Mouse (Mus musculus) left cerebral cortex, adult 2 months (tissue): ENCODE results near the gene Scamp5. TPM values are rescaled to one million over a fixed set of nuclear protein-coding genes. Genes with fewer than 3 reads are reported as not detected.

Experiments used
- DNase-seq, 2 experiments: peaks; one replicate each; pipeline ENCODE4 v3.0.0; 2021 to 2022; ENCODE audit warnings: low spot score in 2 of 2, mixed read lengths in 1 of 2; ENCODE audit errors: extremely low spot score in 1 of 2
- H3K27ac ChIP-seq: fragments of 200-600 bp; 2 replicates; pipeline ENCODE4 v1.8.1; 2022
- H3K4me3 ChIP-seq: fragments of 200-600 bp; 2 replicates; pipeline ENCODE4 v1.8.1; 2022
- CTCF ChIP-seq: fragments of 200-600 bp; IDR thresholded peaks from 2 replicates; pipeline ENCODE4 v1.8.1; 2022; ENCODE audit warnings: antibody characterized with exemption, mild to moderate bottlenecking, moderate library complexity
- intact Hi-C: fragments of 180-260 bp; cut with DNase I; formaldehyde crosslinking; loops from one replicate; pipeline ENCODE4 v1.15.1; 2025
- total RNA-seq, 2 experiments: library from RNA; stranded (reverse); gene quantifications; 2 replicates each; pipeline ENCODE4 v1.2.3; 2021

Gene Scamp5
- total RNA-seq, 2 experiments from 2014 or later, result 379 TPM

DNA sequence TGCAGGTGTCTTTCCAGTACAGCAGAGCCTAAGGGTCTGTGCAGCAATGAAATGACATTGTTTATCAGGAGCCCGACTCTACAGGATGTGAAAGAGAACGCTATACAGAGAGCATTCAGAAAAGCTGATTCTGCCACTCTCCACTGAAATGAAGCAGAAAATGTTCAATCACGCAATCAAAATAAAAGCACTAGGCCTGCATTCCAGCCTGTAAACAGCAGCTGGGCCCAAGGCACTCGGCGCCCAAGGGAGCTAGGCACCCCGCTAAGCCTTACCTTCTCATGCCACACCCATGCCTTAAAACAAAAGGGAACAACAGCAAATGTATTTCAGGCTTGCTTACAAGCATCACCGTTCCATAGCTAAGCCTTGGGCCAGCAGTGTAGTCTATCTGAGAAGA, 30.7 kb upstream of the Scamp5 start:
- TF ChIP-seq CTCF, result no peak
- intact Hi-C loops, result no loop called here
- H3K4me3 ChIP-seq, result no peak overlapping the region
- H3K27ac ChIP-seq, result no peak overlapping the region
- DNase-seq, result no peak

DNA sequence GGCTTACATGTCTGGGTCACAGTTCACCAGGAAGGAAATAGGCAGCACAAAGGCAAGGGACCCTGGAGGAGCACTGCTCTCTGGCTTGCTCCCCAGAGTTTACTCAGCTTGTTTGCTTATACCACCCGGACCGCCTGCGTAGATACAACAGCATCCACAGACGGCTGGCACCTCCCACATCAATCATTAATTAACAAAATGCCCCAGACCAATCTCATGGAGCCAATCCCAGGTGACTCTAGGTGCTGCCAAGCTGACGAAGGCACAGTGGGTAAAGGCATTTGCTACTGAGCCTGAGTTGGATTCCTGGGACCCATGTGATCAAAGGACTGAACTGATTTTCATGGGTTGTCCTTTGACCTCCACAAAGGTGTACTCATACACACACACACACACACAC, 29.4 kb upstream of the Scamp5 start:
- no peak overlapping the region for H3K4me3 ChIP-seq
- H3K27ac ChIP-seq, result no peak overlapping the region
- no peak for TF ChIP-seq CTCF
- intact Hi-C loops, result no loop called here
- DNase-seq, result no peak

DNA sequence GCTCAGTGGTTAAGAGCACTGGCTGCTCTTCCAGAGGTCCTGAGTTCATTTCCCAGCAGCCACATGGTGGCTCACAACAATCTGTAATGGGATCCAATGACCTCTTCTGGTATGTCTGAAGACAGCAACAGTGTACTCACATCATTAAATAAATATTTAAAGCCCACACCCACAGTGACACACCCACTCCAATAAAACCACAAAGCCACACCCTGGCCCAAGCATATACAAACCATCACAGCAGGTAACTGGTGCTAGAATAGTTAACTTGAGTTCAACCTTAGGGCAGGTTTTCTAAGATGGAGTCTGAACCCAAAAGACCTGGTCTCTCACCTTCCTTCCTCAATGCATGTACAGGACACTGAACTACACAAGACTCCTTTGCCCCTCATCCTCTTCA, 27.1 kb upstream of the Scamp5 start:
- no peak for TF ChIP-seq CTCF
- no peak overlapping the region for H3K4me3 ChIP-seq
- intact Hi-C loops, result no loop called here
- H3K27ac ChIP-seq, result no peak overlapping the region
- no peak for DNase-seq

DNA sequence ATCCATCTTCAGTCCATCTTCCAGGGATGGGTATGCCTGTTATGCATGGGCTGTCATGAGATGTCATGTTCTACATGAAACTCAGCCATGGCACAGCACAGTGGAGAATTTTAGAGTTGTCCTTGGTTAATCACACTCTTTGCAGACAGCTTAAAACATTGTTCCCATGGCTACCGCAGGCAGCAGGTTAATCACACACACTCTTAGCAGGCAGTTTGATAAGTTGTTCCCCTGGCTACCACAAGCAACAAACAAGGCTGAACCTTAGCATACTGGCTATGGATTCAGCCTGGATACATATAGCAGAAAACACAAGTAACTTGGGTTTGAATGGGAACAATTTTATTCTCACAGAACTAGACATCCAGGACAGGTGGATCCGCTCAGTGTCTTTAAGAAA, 25.7 kb upstream of the Scamp5 start:
- Histone ChIP-seq H3K4me3 (no peak overlapping the region), H3K27ac (no peak overlapping the region)
- no peak for TF ChIP-seq CTCF
- no peak for DNase-seq
- intact Hi-C loops, result no loop called here

DNA sequence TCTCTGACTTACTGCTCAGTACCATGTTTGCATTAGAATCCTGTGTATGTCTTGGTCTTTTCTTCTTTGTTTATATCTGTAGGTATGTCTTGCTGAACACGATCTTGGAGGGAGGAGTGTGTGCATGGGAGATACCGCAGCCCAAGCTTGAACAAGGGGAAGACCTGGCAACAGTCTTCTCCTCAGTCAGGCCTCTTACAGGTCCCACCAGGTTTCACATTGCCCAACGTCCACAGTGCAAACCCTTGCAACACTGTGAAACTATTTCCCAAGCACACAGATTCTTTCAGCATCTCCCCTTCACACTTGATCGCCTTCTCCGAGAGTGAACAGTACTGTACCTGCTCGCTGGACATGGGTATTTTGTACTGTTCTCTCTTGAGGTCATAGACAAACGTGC, 19.9 kb upstream of the Scamp5 start:
- Histone ChIP-seq H3K27ac (no peak overlapping the region), H3K4me3 (no peak overlapping the region)
- DNase-seq, result no peak
- no peak for TF ChIP-seq CTCF
- intact Hi-C loops, result loop anchor here (2.0 kb wide), 1 partner anchor 15 kb away; no protein-coding TSS in a partner anchor

DNA sequence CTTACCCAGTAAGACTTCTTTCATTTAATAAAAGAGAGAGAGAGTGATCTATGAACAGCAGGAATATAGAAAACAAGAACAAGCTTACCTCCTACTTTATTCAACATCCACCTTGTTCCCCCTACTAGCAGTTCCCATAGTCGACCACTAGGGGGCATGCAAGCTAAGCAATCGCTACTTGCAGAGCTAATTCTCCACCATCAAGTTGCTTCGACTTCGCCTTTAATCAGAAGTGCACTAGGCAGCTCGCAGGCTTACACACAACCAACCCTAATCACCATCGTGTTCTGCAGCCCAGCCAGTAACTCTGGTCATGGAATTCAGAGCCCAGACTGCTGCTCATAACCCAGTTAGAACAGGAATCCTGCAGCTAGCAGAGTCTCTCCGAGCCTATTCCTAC, 17.9 kb upstream of the Scamp5 start:
- TF ChIP-seq CTCF, result peak; percentile 98
- peak; percentile 85 to 89 for DNase-seq
- H3K4me3 ChIP-seq, result no peak overlapping the region
- intact Hi-C loops, result loop anchor here (1.0 to 2.0 kb wide), 2 partner anchors 17 to 32 kb away; no protein-coding TSS in a partner anchor
- H3K27ac ChIP-seq, result no peak overlapping the region

DNA sequence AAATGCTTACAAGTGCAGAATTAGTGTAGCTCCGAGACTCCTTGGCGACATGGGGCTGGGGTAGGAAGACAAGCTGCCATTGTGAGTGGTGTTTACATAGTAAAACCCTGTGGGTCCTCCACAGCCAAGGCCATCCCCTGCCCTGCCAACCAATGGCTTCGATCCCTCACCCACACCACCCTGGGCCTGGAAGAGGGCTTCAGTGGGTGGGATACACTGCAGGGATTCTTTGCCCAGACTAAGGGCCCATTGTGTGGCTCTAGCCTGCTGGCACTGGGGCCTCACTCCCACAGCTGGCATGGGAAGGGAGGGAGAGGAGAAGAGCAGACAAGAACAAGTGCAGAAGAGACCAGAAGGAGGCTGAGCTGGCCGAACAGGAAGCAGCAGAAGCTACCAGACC, 1.1 kb upstream of the Scamp5 start:
- intact Hi-C loops, result loop anchor here (2.0 kb wide), 1 partner anchor 34 kb away; no protein-coding TSS in a partner anchor
- peak overlapping the region; percentile 55 for H3K4me3 ChIP-seq
- H3K27ac ChIP-seq, result peak overlapping the region; percentile 99
- no peak for TF ChIP-seq CTCF
- DNase-seq, result peak; percentile 17 to 47

DNA sequence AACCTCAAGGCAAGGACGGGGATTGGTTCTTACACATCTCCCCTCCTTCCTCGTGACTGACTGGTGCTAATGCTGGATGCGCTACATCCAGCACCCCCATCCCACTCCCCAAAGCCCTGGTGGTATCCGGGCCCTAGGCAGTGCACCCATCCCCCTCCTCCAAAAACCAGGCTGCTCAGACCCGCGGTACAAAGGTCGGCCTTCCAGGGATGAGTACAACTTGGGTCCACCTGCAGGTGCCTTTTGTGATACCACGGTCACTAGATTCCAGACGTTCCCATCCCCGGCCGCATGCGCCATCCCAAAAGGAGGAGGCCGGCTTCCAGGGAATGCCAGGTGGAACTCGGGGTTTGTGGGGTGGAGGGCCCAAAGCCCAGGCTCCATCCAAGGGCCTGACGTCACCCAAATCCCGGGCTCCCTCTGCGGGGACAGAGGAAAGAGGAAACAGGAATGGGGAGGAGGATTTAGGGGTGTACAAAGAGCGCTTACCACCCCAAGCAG, 539 bp downstream of the Scamp5 start:
- H3K4me3 ChIP-seq, result peak overlapping the region; percentile 55
- intact Hi-C loops, result no loop called here
- TF ChIP-seq CTCF, result no peak
- peak overlapping the region; percentile 99 for H3K27ac ChIP-seq
- DNase-seq, result peak; percentile 52 to 59

DNA sequence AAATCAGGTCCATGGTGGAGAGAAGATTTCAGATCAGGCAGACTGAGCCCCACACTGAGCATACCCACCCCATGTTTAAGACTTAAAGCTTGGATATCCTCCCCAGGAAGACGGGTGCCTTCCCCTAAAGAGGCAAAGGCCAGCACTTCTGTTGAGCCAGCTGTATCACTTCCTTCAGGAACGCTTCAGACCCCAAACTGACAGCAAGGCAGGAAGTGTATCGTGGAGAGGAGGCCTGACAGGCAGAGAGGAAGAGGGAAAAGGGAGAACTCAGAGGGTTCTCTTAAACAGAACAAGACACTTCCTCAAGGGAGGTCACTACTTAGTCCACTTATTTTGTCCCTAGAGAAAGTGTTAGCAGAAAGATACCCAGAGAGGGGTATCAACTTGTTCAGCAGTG, 1.8 kb downstream of the Scamp5 start:
- Histone ChIP-seq H3K4me3 (peak overlapping the region; percentile 55), H3K27ac (no peak overlapping the region; the same call in 1 of the 2 replicates)
- DNase-seq, result no peak
- intact Hi-C loops, result no loop called here
- no peak for TF ChIP-seq CTCF

DNA sequence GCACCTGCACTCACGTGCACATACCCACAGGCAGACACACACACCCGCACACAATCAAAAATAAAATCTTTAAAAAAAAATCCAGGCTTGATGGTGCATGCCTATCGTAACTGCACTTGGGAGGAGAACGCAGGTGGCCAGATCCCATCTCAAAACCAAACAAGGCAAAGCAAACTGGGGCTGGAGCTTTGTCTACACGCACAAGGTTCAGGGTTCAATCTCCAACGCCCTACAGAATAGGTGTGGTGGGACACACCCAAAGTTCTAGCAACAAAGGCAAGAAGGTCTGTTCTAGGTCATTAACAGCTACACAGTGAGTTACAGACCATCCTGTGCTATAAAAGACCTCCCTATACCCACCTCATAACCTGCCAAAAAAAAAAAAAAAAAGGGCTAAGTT, 5.0 kb downstream of the Scamp5 start:
- Histone ChIP-seq H3K27ac (no peak overlapping the region), H3K4me3 (no peak overlapping the region)
- TF ChIP-seq CTCF, result no peak
- intact Hi-C loops, result no loop called here
- DNase-seq, result no peak

DNA sequence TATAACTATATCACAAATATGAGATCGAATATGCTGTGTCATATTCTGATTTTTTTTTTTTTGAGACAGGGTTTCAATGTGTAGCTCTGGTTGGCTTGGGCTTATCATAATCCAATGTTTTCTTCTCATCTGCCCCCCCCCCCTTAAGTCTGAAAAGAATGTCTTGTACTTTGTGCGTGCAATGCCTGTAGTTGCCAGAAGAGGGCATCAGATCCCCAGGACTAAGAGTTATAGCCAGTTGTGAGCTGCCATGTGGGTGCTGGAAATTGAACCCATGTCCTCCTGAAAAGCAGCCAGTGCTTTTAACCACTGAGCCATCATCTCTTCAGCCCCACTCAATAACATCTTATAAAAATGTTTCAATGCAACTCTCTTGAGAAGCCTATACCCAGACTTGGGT, 8.2 kb downstream of the Scamp5 start:
- TF ChIP-seq CTCF, result peak; percentile 36
- DNase-seq, result no peak
- intact Hi-C loops, result no loop called here
- Histone ChIP-seq H3K27ac (no peak overlapping the region), H3K4me3 (no peak overlapping the region)

DNA sequence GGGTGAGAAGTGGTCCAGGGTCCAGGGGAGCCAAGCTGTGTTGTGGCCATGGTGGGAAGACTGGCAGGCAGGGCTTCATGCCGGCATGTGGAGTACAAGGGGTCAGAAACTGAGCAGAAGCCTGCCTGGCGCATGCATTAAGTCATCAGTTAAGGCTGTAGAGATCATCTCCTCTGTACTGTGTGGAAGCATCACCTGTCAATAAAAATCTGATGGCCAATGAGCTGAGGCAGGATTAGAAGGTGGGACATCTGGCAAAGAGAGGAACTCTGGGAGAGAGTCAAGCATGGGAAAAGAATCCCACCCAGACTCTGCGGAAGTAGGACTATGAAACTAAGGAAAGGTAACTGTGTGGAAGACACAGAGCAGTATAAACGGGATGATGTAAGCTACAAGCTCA, 14.3 kb downstream of the Scamp5 start:
- H3K4me3 ChIP-seq, result no peak overlapping the region
- no peak for DNase-seq
- H3K27ac ChIP-seq, result no peak overlapping the region
- no peak for TF ChIP-seq CTCF
- intact Hi-C loops, result no loop called here

DNA sequence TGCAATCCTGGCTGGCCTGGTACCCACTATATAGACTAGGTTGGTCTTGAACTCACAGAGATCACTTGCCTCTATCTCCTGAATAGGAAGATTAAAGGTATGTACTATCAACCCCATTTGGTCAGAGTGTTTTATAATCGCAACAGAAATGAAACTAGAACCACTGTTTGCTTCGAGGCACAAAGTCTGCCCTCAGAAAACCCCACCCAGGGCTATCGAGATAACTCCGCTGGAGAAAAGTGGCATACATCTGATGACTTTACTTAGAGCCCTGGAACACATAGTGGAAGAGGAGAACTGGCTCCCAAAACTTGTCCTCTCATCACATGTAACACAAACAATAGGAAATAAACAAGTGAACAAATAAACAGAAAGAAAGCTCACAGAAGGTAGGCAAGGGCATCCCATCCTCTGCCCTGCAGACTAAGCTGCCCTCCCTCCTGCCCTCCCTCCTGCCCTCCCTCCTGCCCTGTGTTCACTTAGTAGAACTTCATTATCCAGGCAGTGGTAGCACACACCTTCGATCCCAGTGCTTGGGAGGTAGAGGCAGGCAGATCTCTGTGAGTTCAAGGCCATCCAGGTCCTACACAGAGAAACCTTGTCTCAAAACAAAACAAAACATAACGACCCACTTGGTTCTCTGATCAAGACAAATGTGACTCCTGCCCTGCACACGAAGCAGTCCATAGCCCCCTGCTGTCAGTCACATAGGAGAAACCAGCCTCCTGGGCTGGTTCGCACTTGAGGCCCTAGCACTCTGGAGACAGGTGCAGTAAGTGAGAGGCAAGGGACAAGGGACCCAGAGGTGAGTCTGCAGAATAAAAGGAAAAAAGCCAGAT, 15.0 kb downstream of the Scamp5 start:
- no peak for TF ChIP-seq CTCF
- no peak overlapping the region for H3K4me3 ChIP-seq
- DNase-seq, result no peak
- intact Hi-C loops, result no loop called here
- no peak overlapping the region for H3K27ac ChIP-seq
